10 mouse cellular contexts compared by ENCODE assay signal in genomic region chr7:109114950-109115349, GRCm38 (mm10). TPM values are rescaled to one million over a fixed set of nuclear protein-coding genes. Genes with fewer than 3 reads are reported as not detected.
A peak's percentile ranks its signal among the peaks of the same experiment; 100 is the strongest.
DNase-seq lines count a peak whose midpoint lies in the region; ATAC-seq lines count a peak whose summit lies in the region.
"Had no signal": no experiment of that assay in that cellular context is flagged by ENCODE, and none has a peak within 500 bp of the region (broad histone marks: within the 10 kb centered on the region; RNA-seq: fewer than 3 reads in every experiment).

No protein-coding gene starts in this region.

- 5% methylated on average over 10 of the region's 10 CpGs for WGBS in heart, embryonic 12.5 days
- WGBS in liver, embryonic 13.5 days (ENCODE audit: insufficient replicate concordance): 2% methylated on average over 10 of the region's 10 CpGs

- H3K4me1 ChIP-seq in heart, embryonic 12.5 days (replicated peaks): peaks cover 8% of the 10 kb centered on the region
- H3K4me1 ChIP-seq in liver, embryonic 13.5 days (replicated peaks): peaks cover 71% of the 10 kb centered on the region
- H3K4me1 ChIP-seq: lung, embryonic 15.5 days had no signal

- no peak for DNase-seq in heart, postnatal 25 days (ENCODE audit: low spot score)
- DNase-seq in liver, embryonic 13.5 days: peak; percentile 95
- DNase-seq in retina, postnatal 1 day: peak; percentile 92
- no peak for DNase-seq in layer of hippocampus, postnatal 36 days
- no peak for DNase-seq in gastrocnemius, postnatal 25 days
- DNase-seq in adrenal gland, adult 18-20 months (ENCODE audit: low spot score in 2 of 2): no peak
- DNase-seq: heart, postnatal 14 days had no signal

- H3K9ac ChIP-seq in heart, embryonic 12.5 days: no peak overlapping the region
- H3K9ac ChIP-seq in liver, embryonic 13.5 days: 0 out of 2 replicates have a peak overlapping the region, but pooled peaks have one; percentile 10
- H3K9ac ChIP-seq: lung, embryonic 15.5 days had no signal

- H3K36me3 ChIP-seq in heart, embryonic 12.5 days: no peaks in the 10 kb centered on the region
- no peaks in the 10 kb centered on the region for H3K36me3 ChIP-seq in liver, embryonic 13.5 days
- H3K36me3 ChIP-seq: lung, embryonic 15.5 days had no signal

- H3K4me3 ChIP-seq in heart, embryonic 12.5 days: no peak overlapping the region
- peak overlapping the region; percentile 6; the same call in 1 of the 2 replicates for H3K4me3 ChIP-seq in liver, embryonic 13.5 days (replicated peaks)
- H3K4me3 ChIP-seq: lung, embryonic 15.5 days had no signal

- H3K4me2 ChIP-seq in heart, embryonic 12.5 days: peak overlapping the region; percentile 6; the same call in 1 of the 2 replicates
- peak overlapping the region; percentile 48 for H3K4me2 ChIP-seq in liver, embryonic 13.5 days
- H3K4me2 ChIP-seq: lung, embryonic 15.5 days had no signal

- intact Hi-C loops in heart, postnatal 25 days (cut with DNase I): no loop called here

- ATAC-seq in heart, embryonic 12.5 days (ENCODE audit: insufficient number of reproducible peaks, low FRiP score): peak; percentile 96
- ATAC-seq in erythroid progenitor cell, adult 5-6 weeks (replicated peaks; ENCODE audit: low FRiP score, poor library complexity, severe bottlenecking): peak; percentile 81
- peak; percentile 91 for ATAC-seq in liver, embryonic 13.5 days (ENCODE audit: low read depth)

- peak overlapping the region; percentile 45; the same call in 1 of the 2 replicates for H3K27ac ChIP-seq in heart, embryonic 12.5 days (ENCODE audit: poor library complexity, severe bottlenecking)
- peak overlapping the region; percentile 83 for H3K27ac ChIP-seq in liver, embryonic 13.5 days
- H3K27ac ChIP-seq: lung, embryonic 15.5 days had no signal

- no peaks in the 10 kb centered on the region for H3K9me3 ChIP-seq in heart, embryonic 12.5 days (replicated peaks)
- H3K9me3 ChIP-seq in liver, embryonic 13.5 days (replicated peaks): no peaks in the 10 kb centered on the region
- H3K9me3 ChIP-seq: lung, embryonic 15.5 days had no signal

- peaks cover 3% of the 10 kb centered on the region; the same call in 1 of the 2 replicates for H3K27me3 ChIP-seq in heart, embryonic 12.5 days (replicated peaks)
- no peaks in the 10 kb centered on the region for H3K27me3 ChIP-seq in liver, embryonic 13.5 days
- H3K27me3 ChIP-seq: lung, embryonic 15.5 days had no signal

RNA-seq across cellular contexts. Expression of gene Ric3, which starts 31.8 kb away (rescaled TPM):
- 0.94 and 1.5 TPM in 2 replicates for polyA plus RNA-seq in heart, embryonic 12.5 days (2016; fragmentation: Nextera tagmentation; extraction: Ambion mirVana)
- total RNA-seq in heart, postnatal 25 days (2021): under 1 TPM; 0.70 to 0.89 TPM
- not detected in 2 replicates for total RNA-seq in erythroid progenitor cell, adult 5-6 weeks (2015; ENCODE audit: low replicate concordance)
- 0.61 TPM in 1 of 2 replicates, not detected in the other for total RNA-seq in erythroid progenitor cell, adult 5-6 weeks (2017; ENCODE audit: low replicate concordance)
- 0.64 and 0.73 TPM in 2 replicates for polyA plus RNA-seq in liver, embryonic 13.5 days (2015; fragmentation: Nextera tagmentation; extraction: Ambion mirVana)
- 10 to 100 TPM; 66.5 to 71.3 TPM for total RNA-seq in layer of hippocampus, postnatal 36 days (2021)
- 1 to 10 TPM; 1.6 to 1.7 TPM for total RNA-seq in gastrocnemius, postnatal 25 days (2021)
- total RNA-seq in adrenal gland, adult 18-20 months (2021): 10 to 100 TPM; 52.7 to 56.1 TPM

Comparison
In these comparisons a context has a peak if more than half of its experiments do, and no peak if none do; other contexts are left out.
1. DNase-seq: peak in liver, embryonic 13.5 days (single experiment) and retina, postnatal 1 day (single experiment); none in heart, postnatal 25 days (single experiment), layer of hippocampus, postnatal 36 days (0 of 2), gastrocnemius, postnatal 25 days (single experiment) and adrenal gland, adult 18-20 months (0 of 2).
2. RNA of gene Ric3, which starts 31.8 kb away (total RNA-seq): 66.5 to 71.3 TPM in layer of hippocampus, postnatal 36 days and 52.7 to 56.1 TPM in adrenal gland, adult 18-20 months; 1.6 to 1.7 TPM in gastrocnemius, postnatal 25 days, 0.70 to 0.89 TPM in heart, postnatal 25 days and 0.61 TPM in erythroid progenitor cell, adult 5-6 weeks; every median in the first group is over 10 times any median in the second.
3. Peak in every context shown above with its lines, with median percentiles within 50 percentile points of each other: ATAC-seq.